In genomic region chr14:45469446-45469845, GRCm38 (mm10) we compare ENCODE assay signal across 15 mouse cellular contexts.
DNase-seq lines count a peak whose midpoint lies in the region; ATAC-seq and TF ChIP-seq lines count a peak whose summit lies in the region.
"Had no signal": no experiment of that assay in that cellular context is flagged by ENCODE, and none has a peak within 500 bp of the region (broad histone marks: within the 10 kb centered on the region; RNA-seq: fewer than 3 reads in every experiment).

No protein-coding gene starts in this region.

- no peaks in the 10 kb centered on the region for H3K4me1 ChIP-seq in forebrain, postnatal 0 days (ENCODE audit: insufficient read depth)
- no peaks in the 10 kb centered on the region for H3K4me1 ChIP-seq in forebrain, embryonic 11.5 days (replicated peaks; ENCODE audit: control insufficient read depth, insufficient read depth, low read length)
- no peaks in the 10 kb centered on the region for H3K4me1 ChIP-seq in CH12.LX (ENCODE audit: control insufficient read depth in 1 of 2, insufficient read depth in 2 of 2)
- H3K4me1 ChIP-seq in bone marrow, adult 2 months (ENCODE audit: control insufficient read depth, insufficient read depth, low read length), result no peaks in the 10 kb centered on the region

- ATAC-seq in forebrain, postnatal 0 days, result no peak
- no peak for ATAC-seq in forebrain, embryonic 11.5 days (replicated peaks; ENCODE audit: low FRiP score)

- no peak overlapping the region for H3K4me3 ChIP-seq in forebrain, postnatal 0 days (ENCODE audit: low read depth, low read length)
- no peak overlapping the region for H3K4me3 ChIP-seq in forebrain, embryonic 11.5 days (ENCODE audit: low read depth, low read length)
- H3K4me3 ChIP-seq in left cerebral cortex, adult 2 months, result no peak overlapping the region
- H3K4me3 ChIP-seq in CH12.LX (replicated peaks in 1 of 3; ENCODE audit: low read depth in 2 of 3, low read length in 2 of 3, poor library complexity in 1 of 3), result no peak overlapping the region
- H3K4me3 ChIP-seq in bone marrow, adult 2 months (replicated peaks; ENCODE audit: control insufficient read depth, low read depth, low read length), result no peak overlapping the region
- H3K4me3 ChIP-seq: erythroblast, embryonic 14.5 days; stomach, embryonic 15.5 days had no signal

- H3K79me2 ChIP-seq in CH12.LX (replicated peaks; ENCODE audit: control insufficient read depth, extremely low read depth, insufficient read depth, poor library complexity, severe bottlenecking), result no peaks in the 10 kb centered on the region

- H3K27me3 ChIP-seq in forebrain, postnatal 0 days (ENCODE audit: insufficient read depth, low read length), result no peaks in the 10 kb centered on the region
- no peaks in the 10 kb centered on the region for H3K27me3 ChIP-seq in forebrain, embryonic 11.5 days (ENCODE audit: control insufficient read depth, insufficient read depth, low read length)
- H3K27me3 ChIP-seq in CH12.LX (replicated peaks), result no peaks in the 10 kb centered on the region
- H3K27me3 ChIP-seq: stomach, embryonic 15.5 days had no signal

- TF ChIP-seq EP300 in CH12.LX (IDR thresholded peaks at IDR 0.05; ENCODE audit: low read length), result no peak

- no peak overlapping the region for H3K4me2 ChIP-seq in forebrain, postnatal 0 days (ENCODE audit: low read depth)
- H3K4me2 ChIP-seq in forebrain, embryonic 11.5 days (ENCODE audit: low read depth, low read length, severe bottlenecking), result no peak overlapping the region
- H3K4me2 ChIP-seq in CH12.LX (ENCODE audit: insufficient read depth, low read depth, poor library complexity, severe bottlenecking), result no peak overlapping the region
- H3K4me2 ChIP-seq: midbrain, embryonic 11.5 days; stomach, embryonic 15.5 days had no signal

- TF ChIP-seq CTCF in forebrain, postnatal 0 days (IDR thresholded peaks at IDR 0.05; ENCODE audit: low read depth), result peak; percentile 46
- peak; percentile 36 for TF ChIP-seq CTCF in left cerebral cortex, adult 2 months (IDR thresholded peaks at IDR 0.05)
- TF ChIP-seq CTCF in CH12.LX (conservative IDR thresholded peaks at IDR 0.05 in 1 of 2, IDR thresholded peaks at IDR 0.05 in 1 of 2; ENCODE audit: low read depth in 2 of 2, low read length in 2 of 2), result no peak
- peak; percentile 29; the same call in 1 of the 2 replicates for TF ChIP-seq CTCF in bone marrow, adult 2 months (IDR thresholded peaks at IDR 0.05; ENCODE audit: control insufficient read depth, insufficient read depth, low read length)

- no peak overlapping the region for H3K27ac ChIP-seq in forebrain, postnatal 0 days (ENCODE audit: low read depth, low read length)
- H3K27ac ChIP-seq in forebrain, embryonic 11.5 days (ENCODE audit: low read depth, low read length), result no peak overlapping the region
- H3K27ac ChIP-seq in left cerebral cortex, adult 2 months, result no peak overlapping the region
- H3K27ac ChIP-seq in CH12.LX (ENCODE audit: insufficient read depth, low read depth), result no peak overlapping the region
- H3K27ac ChIP-seq in bone marrow, adult 2 months (ENCODE audit: control insufficient read depth, insufficient read depth, low read depth, low read length, poor library complexity), result no peak overlapping the region
- H3K27ac ChIP-seq: stomach, embryonic 15.5 days had no signal

- intact Hi-C loops in left cerebral cortex, adult 2 months (cut with DNase I), result no loop called here

- no peak for TF ChIP-seq POLR2A in CH12.LX (IDR thresholded peaks at IDR 0.05; ENCODE audit: low read depth, low read length)
- TF ChIP-seq POLR2A in bone marrow, adult 2 months (IDR thresholded peaks at IDR 0.05; ENCODE audit: borderline replicate concordance, control insufficient read depth, low read depth, low read length), result no peak

- no peaks in the 10 kb centered on the region for H3K9me3 ChIP-seq in forebrain, postnatal 0 days (ENCODE audit: low read length)
- peaks cover 3% of the 10 kb centered on the region; the same call in 1 of the 2 replicates for H3K9me3 ChIP-seq in forebrain, embryonic 11.5 days (ENCODE audit: control insufficient read depth, low read length)
- H3K9me3 ChIP-seq in CH12.LX (replicated peaks; ENCODE audit: low read length), result peaks cover 3% of the 10 kb centered on the region
- H3K9me3 ChIP-seq: stomach, embryonic 15.5 days had no signal

- no peak for TF ChIP-seq RAD21 in CH12.LX (IDR thresholded peaks at IDR 0.05; ENCODE audit: low read depth, low read length)

- in situ Hi-C loops in CH12.LX (cut with MboI; ENCODE audit: low pct_ligation_motif_present, low pct_unique_long_range_greater_than_20kb, low sequenced_read_pairs), result no loop called here

- dilution Hi-C loops in CH12.LX (cut with MboI; ENCODE audit: extremely low pct_ligation_motif_present, extremely low pct_unique_long_range_greater_than_20kb, low sequenced_read_pairs), result no loop called here

- no peak for DNase-seq in forebrain, postnatal 0 days
- no peak for DNase-seq in forebrain, embryonic 11.5 days (ENCODE audit: low spot score)
- DNase-seq in left cerebral cortex, adult 2 months (ENCODE audit: extremely low spot score in 1 of 2, low spot score in 2 of 2), result no peak
- DNase-seq in left cerebral cortex, adult 11 months (ENCODE audit: low spot score), result no peak
- peak; percentile 6 for DNase-seq in CH12.LX (ENCODE audit: extremely low read depth)
- no peak for DNase-seq in frontal cortex, postnatal 36 days (ENCODE audit: low spot score in 2 of 2)
- DNase-seq in embryo, embryonic 11 days, result no peak
- DNase-seq: adrenal gland, postnatal 36 days; cerebellum, adult 8-10 months; kidney, adult 18-20 months; lung, adult 18-20 months had no signal

- 93% methylated on average over 8 of the region's 8 CpGs for WGBS in forebrain, postnatal 0 days
- WGBS in forebrain, embryonic 11.5 days, result 96% methylated on average over 8 of the region's 8 CpGs
- WGBS in bone marrow, adult 2 months, result 92% methylated on average over 8 of the region's 8 CpGs

- H3K36me3 ChIP-seq in forebrain, postnatal 0 days (ENCODE audit: insufficient read depth), result peaks cover 49% of the 10 kb centered on the region
- peaks cover 8% of the 10 kb centered on the region for H3K36me3 ChIP-seq in forebrain, embryonic 11.5 days (ENCODE audit: control insufficient read depth, insufficient read depth, low read length)
- H3K36me3 ChIP-seq in CH12.LX (replicated peaks in 1 of 2; ENCODE audit: control insufficient read depth in 1 of 2, insufficient read depth in 1 of 2, low read length in 1 of 2), result no peaks in the 10 kb centered on the region

- H3K9ac ChIP-seq in forebrain, postnatal 0 days, result no peak overlapping the region
- no peak overlapping the region for H3K9ac ChIP-seq in forebrain, embryonic 11.5 days (ENCODE audit: low read length)
- H3K9ac ChIP-seq in CH12.LX (ENCODE audit: insufficient read depth, low read depth), result no peak overlapping the region
- H3K9ac ChIP-seq: stomach, embryonic 15.5 days had no signal

TF ChIP-seq in CH12.LX, 34 proteins besides CTCF, POLR2A, EP300 and RAD21:
- TF ChIP-seq E2F4 (IDR thresholded peaks at IDR 0.05; ENCODE audit: insufficient replicate concordance, low read depth, low read length), result no peak
- TF ChIP-seq PAX5 (IDR thresholded peaks at IDR 0.05; ENCODE audit: low read length), result no peak

Comparison
In these comparisons a context has a peak if more than half of its experiments do, and no peak if none do; other contexts are left out.
1. CTCF ChIP-seq: peak in forebrain, postnatal 0 days (single experiment), left cerebral cortex, adult 2 months (single experiment) and bone marrow, adult 2 months (single experiment); none in CH12.LX (0 of 2).